Mouse (Mus musculus) lung, adult 2 months (tissue): ENCODE measurements around the gene Gm17268.

Source experiments
- CTCF ChIP-seq: fragments of 200-500 bp; IDR thresholded peaks from 2 replicates; pipeline ENCODE4 v1.5.1; 2011; ENCODE audit warnings: mild to moderate bottlenecking, low read length, control low read depth; ENCODE audit not compliant: insufficient read depth
- POLR2A ChIP-seq: fragments of 200-500 bp; IDR thresholded peaks from 2 replicates; pipeline ENCODE4 v1.6.1; 2011; ENCODE audit warnings: low read depth, mild to moderate bottlenecking, control low read depth, low read length, borderline replicate concordance; ENCODE audit errors: extremely low read depth

GRCm38 (mm10) chr11:82077031-82077430 is 38.7 kb upstream of the Gm17268 start:
- TF ChIP-seq CTCF, result no peak
- no peak for TF ChIP-seq POLR2A
